Mouse (Mus musculus) brain, embryonic 14.5 days (tissue): ENCODE results near the gene Slc35c2.

ENCODE experiments used
- CTCF ChIP-seq: fragments of 200-500 bp; IDR thresholded peaks from 2 replicates; pipeline ENCODE4 v1.5.1; 2012; ENCODE audit warnings: inconsistent platforms, mild to moderate bottlenecking, moderate library complexity, borderline replicate concordance; ENCODE audit not compliant: insufficient read depth, insufficient read length; ENCODE audit errors: extremely low read depth
- POLR2A ChIP-seq: fragments of 200-500 bp; IDR thresholded peaks from 2 replicates; pipeline ENCODE4 v1.6.1; 2012; ENCODE audit warnings: mild to moderate bottlenecking, inconsistent platforms, borderline replicate concordance; ENCODE audit not compliant: poor library complexity, insufficient read depth, insufficient read length, severe bottlenecking; ENCODE audit errors: extremely low read depth

GRCm38 (mm10) chr2:165242575-165242974 lies 45.1 kb downstream of the Slc35c2 start:
- TF ChIP-seq POLR2A, result no peak
- TF ChIP-seq CTCF, result no peak
